ENCODE assay signal across 1 mouse cellular context in the genomic region with DNA sequence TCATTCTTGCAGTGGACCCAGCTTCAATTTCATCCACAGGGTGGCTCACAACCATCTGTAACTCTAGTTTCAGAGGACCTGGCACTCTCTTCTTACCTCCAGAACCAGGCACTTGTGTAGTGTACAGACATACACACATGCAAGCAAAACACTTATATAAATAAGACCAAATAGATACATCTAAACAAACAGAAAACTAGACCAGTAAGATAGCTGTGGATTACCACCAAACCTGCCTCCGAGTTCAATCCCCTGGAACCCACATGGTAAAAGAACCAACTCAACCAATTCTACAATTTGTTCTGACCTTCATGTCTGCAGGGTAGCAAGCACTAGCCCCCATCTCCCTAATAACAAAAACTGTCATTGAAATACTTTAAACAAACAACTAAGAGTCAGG.
TF ChIP-seq lines count a peak whose summit lies in the region.

No protein-coding gene starts in this region.

TF ChIP-seq in CH12.LX, 34 proteins besides CTCF, POLR2A, EP300 and RAD21 (continued from another document):
- TF ChIP-seq ZC3H11A (IDR thresholded peaks at IDR 0.05; ENCODE audit: low read depth, low read length): no peak
- no peak for TF ChIP-seq TCF12 (IDR thresholded peaks at IDR 0.05; ENCODE audit: low read depth, low read length)
- TF ChIP-seq USF2 (conservative IDR thresholded peaks at IDR 0.05; ENCODE audit: low read depth, low read length): no peak
- TF ChIP-seq NELFE (IDR thresholded peaks at IDR 0.05; ENCODE audit: low read depth, low read length): no peak
- TF ChIP-seq ZKSCAN1 (IDR thresholded peaks at IDR 0.05; ENCODE audit: borderline replicate concordance, low read depth, low read length): no peak
- TF ChIP-seq ZMIZ1 (IDR thresholded peaks at IDR 0.05; ENCODE audit: low read depth, low read length): no peak
- no peak for TF ChIP-seq TBP (conservative IDR thresholded peaks at IDR 0.05; ENCODE audit: low read depth, low read length)
- TF ChIP-seq USF1 (IDR thresholded peaks at IDR 0.05; ENCODE audit: low read depth, low read length): no peak
- no peak for TF ChIP-seq JUN (IDR thresholded peaks at IDR 0.05; ENCODE audit: insufficient read depth, low read depth, low read length)
- no peak for TF ChIP-seq ETS1 (conservative IDR thresholded peaks at IDR 0.05; ENCODE audit: low read depth, low read length)
- TF ChIP-seq ELF1 (IDR thresholded peaks at IDR 0.05; ENCODE audit: low read depth, low read length): no peak
- TF ChIP-seq MAFK (IDR thresholded peaks at IDR 0.05; ENCODE audit: insufficient replicate concordance, low read length): no peak
- TF ChIP-seq KAT2A (IDR thresholded peaks at IDR 0.05; ENCODE audit: insufficient replicate concordance, low read length): no peak
- no peak for TF ChIP-seq HCFC1 (IDR thresholded peaks at IDR 0.05; ENCODE audit: low read depth, low read length)
- no peak for TF ChIP-seq RCOR1 (conservative IDR thresholded peaks at IDR 0.05; ENCODE audit: low read depth, low read length)
- TF ChIP-seq BHLHE40 (IDR thresholded peaks at IDR 0.05; ENCODE audit: low read depth, low read length): no peak
- no peak for TF ChIP-seq IRF4 (IDR thresholded peaks at IDR 0.05; ENCODE audit: low read depth, low read length)
- no peak for TF ChIP-seq MAX (IDR thresholded peaks at IDR 0.05; ENCODE audit: low read length)
